Mouse (Mus musculus): ENCODE results near the gene Saxo1.

- TF ChIP-seq CTCF (IDR thresholded peaks at IDR 0.05; ENCODE audit: low read depth, low read length) = no peak
- TF ChIP-seq POLR2AphosphoS5 (IDR thresholded peaks at IDR 0.05; ENCODE audit: insufficient replicate concordance, low read depth, low read length) = no peak
- no peak for TF ChIP-seq GATA1 (IDR thresholded peaks at IDR 0.05; ENCODE audit: borderline replicate concordance, low read length)
- TF ChIP-seq TAL1 (conservative IDR thresholded peaks at IDR 0.05; ENCODE audit: low read depth, low read length) = no peak
- TF ChIP-seq GATA2 (IDR thresholded peaks at IDR 0.05; ENCODE audit: borderline replicate concordance, low read depth, low read length) = no peak
These were observed 141.6 kb downstream of the Saxo1 start for GRCm38 (mm10) chr4:86416401-86417025.

All from G1E (cell line).